Mouse (Mus musculus) bone marrow macrophage, adult 2 months (primary cell): Measurements from ENCODE around the gene Clpp. TPM values are rescaled to one million over a fixed set of nuclear protein-coding genes. Genes with fewer than 3 reads are reported as not detected.

Source experiments
- H3K27ac ChIP-seq: 2 replicates; pipeline ENCODE4 v1.5.1; 2012; ENCODE audit warnings: low read depth, low read length; ENCODE audit not compliant: insufficient read depth
- H3K4me1 ChIP-seq: 2 replicates; pipeline ENCODE4 v1.6.1; 2012; ENCODE audit warnings: low read length; ENCODE audit not compliant: control insufficient read depth, insufficient read depth
- H3K4me3 ChIP-seq: 2 replicates; pipeline ENCODE4 v1.5.1; 2012; ENCODE audit warnings: mild to moderate bottlenecking, low read length, moderate library complexity; ENCODE audit not compliant: insufficient read depth
- CTCF ChIP-seq: IDR thresholded peaks from 2 replicates; pipeline ENCODE4 v1.5.1; 2012; ENCODE audit warnings: low read depth, mild to moderate bottlenecking, low read length, moderate library complexity
- POLR2A ChIP-seq: IDR thresholded peaks from 2 replicates; pipeline ENCODE4 v1.6.1; 2012; ENCODE audit warnings: mild to moderate bottlenecking, low read depth, low read length, borderline replicate concordance
- polyA plus RNA-seq: library from polyadenylated mRNA; stranded (reverse); fragments of >200 nt; gene quantifications from 2 replicates; pipeline ENCODE4 v1.2.4, GENCODE M21; 2012; ENCODE audit not compliant: missing spikeins, insufficient read depth, insufficient read length

Clpp gene
- polyA plus RNA-seq, 1 experiment, result 19.6 TPM

GRCm38 (mm10) chr17:56986105-56986805 is 3.9 kb upstream of the Clpp start:
- no peak overlapping the region for H3K4me3 ChIP-seq
- TF ChIP-seq CTCF (no peak), POLR2A (no peak)
- H3K27ac ChIP-seq, result no peak overlapping the region
- peaks cover 4% of the 10 kb centered on the region for H3K4me1 ChIP-seq

GRCm38 (mm10) chr17:56988441-56988840 is 1.7 kb upstream of the Clpp start:
- Histone ChIP-seq H3K4me3 (no peak overlapping the region), H3K4me1 (peaks cover 7% of the 10 kb centered on the region), H3K27ac (no peak overlapping the region)
- no peak for TF ChIP-seq POLR2A
- TF ChIP-seq CTCF, result no peak

- Histone ChIP-seq H3K4me3 (no peak overlapping the region), H3K27ac (no peak overlapping the region), H3K4me1 (peaks cover 7% of the 10 kb centered on the region)
- TF ChIP-seq POLR2A (no peak), CTCF (no peak)
Measured at GRCm38 (mm10) chr17:56988921-56989430, 1.1 kb upstream of the Clpp start.

- peak overlapping the region; percentile 99 for H3K4me3 ChIP-seq
- H3K4me1 ChIP-seq, result peaks cover 7% of the 10 kb centered on the region
- H3K27ac ChIP-seq, result peak overlapping the region; percentile 46; the same call in 1 of the 2 replicates
- TF ChIP-seq CTCF (no peak), POLR2A (no peak)
Measured at GRCm38 (mm10) chr17:56989467-56990114, 514 bp upstream of the Clpp start.

- TF ChIP-seq CTCF, result no peak
- no peak for TF ChIP-seq POLR2A
- H3K27ac ChIP-seq, result no peak overlapping the region
- H3K4me3 ChIP-seq, result peak overlapping the region; percentile 99
- H3K4me1 ChIP-seq, result peaks cover 7% of the 10 kb centered on the region
Measured at GRCm38 (mm10) chr17:56990966-56991365, 861 bp downstream of the Clpp start.

- no peak overlapping the region for H3K27ac ChIP-seq
- H3K4me3 ChIP-seq, result no peak overlapping the region
- TF ChIP-seq POLR2A (no peak), CTCF (no peak)
- peaks cover 7% of the 10 kb centered on the region for H3K4me1 ChIP-seq
Measured at GRCm38 (mm10) chr17:56995046-56995445, 4.9 kb downstream of the Clpp start.

- Histone ChIP-seq H3K4me3 (no peak overlapping the region), H3K4me1 (peaks cover 2% of the 10 kb centered on the region; the same call in 1 of the 2 replicates), H3K27ac (no peak overlapping the region)
- no peak for TF ChIP-seq CTCF
- TF ChIP-seq POLR2A, result no peak
Measured at GRCm38 (mm10) chr17:56996506-56996905, 6.4 kb downstream of the Clpp start.

- H3K27ac ChIP-seq, result no peak within 1 kb of the TSS
- TF ChIP-seq CTCF (no peak), POLR2A (no peak)
Measured at GRCm38 (mm10) chr17:56997029-56997667, 7.0 kb downstream of the Clpp start, which contains the start of gene Alkbh7. Alkbh7 (plus strand) TSS chr17:56997339.

GRCm38 (mm10) chr17:56999414-56999813 is 9.3 kb downstream of the Clpp start:
- no peaks in the 10 kb centered on the region; the same call in 1 of the 2 replicates for H3K4me1 ChIP-seq
- H3K4me3 ChIP-seq, result no peak overlapping the region
- TF ChIP-seq CTCF (no peak), POLR2A (no peak)
- no peak overlapping the region for H3K27ac ChIP-seq

More at GRCm38 (mm10) chr17:56997029-56997667, 7.0 kb downstream of the Clpp start, which contains the start of gene Alkbh7:
- Histone ChIP-seq H3K4me1 (no peaks in the 10 kb centered on the region; the same call in 1 of the 2 replicates), H3K4me3 (peak within 1 kb of the TSS; percentile 81)

GRCm38 (mm10) chr17:56999968-57000609 is 10.0 kb downstream of the Clpp start, which contains the start of gene Pspn:
Pspn (minus strand) TSS chr17:57000018.
- TF ChIP-seq POLR2A (no peak), CTCF (no peak)
- Histone ChIP-seq H3K4me3 (no peak within 1 kb of the TSS), H3K27ac (no peak within 1 kb of the TSS), H3K4me1 (no peaks in the 10 kb centered on the region; the same call in 1 of the 2 replicates)
